Mouse (Mus musculus): ENCODE data around the gene Pitpna.
A peak's percentile ranks its signal among the peaks of the same experiment; 100 is the strongest.
"Not testable (repeated sequence)": the region's sequence is repeated elsewhere in the genome, so short reads cannot be mapped to it uniquely, and the experiment has no call there.

Pitpna gene

DNA sequence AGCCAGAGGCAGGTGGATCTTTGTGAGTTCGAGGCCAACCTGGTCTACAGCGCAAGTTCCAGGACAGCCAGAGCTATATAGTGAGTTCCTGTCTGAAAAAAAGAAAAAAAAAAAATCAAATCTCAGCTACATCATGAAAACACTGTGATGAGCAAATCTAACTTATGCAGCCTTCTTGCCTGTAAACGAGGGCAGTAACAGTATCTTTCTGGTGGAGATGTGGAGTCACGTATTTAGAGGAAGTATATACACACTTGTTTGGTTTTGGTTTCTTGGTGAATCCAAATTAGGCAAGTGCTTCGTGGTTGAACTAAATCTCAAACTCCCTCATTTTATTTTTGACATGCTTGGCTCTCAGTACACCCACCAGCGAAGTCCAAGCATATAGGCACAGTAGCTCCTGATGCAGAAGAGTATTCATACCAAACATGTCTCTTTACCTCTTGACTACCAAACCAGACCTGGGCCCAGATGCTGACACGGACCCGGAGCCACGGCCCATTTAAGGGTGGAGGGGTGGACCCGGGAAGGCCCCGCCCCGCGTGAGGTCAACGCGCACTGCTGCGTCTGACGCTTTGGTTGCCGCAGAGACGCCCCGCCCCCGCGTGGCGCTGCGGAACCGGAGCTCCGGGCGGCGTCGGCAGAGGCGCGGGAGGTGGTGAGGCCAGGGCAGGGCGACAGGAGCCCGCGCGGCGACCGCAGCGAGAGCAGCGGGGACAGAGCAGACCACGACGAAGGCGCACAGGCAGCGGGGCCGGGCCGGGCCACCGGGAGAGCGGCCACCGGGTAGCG, at the start of gene Pitpna:
TSS of gene Pitpna (plus strand) at position 605 of the 792 bp plus-strand sequence.
- peak; percentile 96 for DNase-seq

- peak; percentile 71 for DNase-seq
These were observed 49.5 kb upstream of the Pitpna start for GRCm38 (mm10) chr11:75538184-75538969.

- peak; percentile 67 for DNase-seq
These were observed 49.0 kb upstream of the Pitpna start for GRCm38 (mm10) chr11:75538970-75539299.

DNA sequence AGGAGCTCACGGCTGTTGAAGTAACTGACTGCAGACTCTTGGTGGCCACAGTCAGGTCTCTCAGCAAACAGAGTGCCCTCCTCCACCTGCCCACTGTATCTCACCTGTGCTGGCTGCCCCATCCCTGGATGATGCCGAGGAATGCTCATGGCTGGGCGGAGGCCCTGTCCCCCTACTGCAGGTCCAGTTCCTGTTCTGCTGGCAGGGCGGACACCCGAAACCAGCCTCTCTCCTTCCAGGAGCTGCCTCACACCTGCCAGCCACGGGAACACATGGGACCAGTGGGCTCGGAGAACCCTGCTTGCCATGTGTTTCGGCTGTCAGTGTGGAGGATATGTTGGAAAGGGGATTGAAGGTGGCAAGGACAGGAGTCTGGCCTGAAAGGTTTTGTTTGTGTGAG, 47.7 kb upstream of the Pitpna start:
- DNase-seq: peak; percentile 60

GRCm38 (mm10) chr11:75540710-75541581, 47.0 kb upstream of the Pitpna start:
- peak; percentile 63 for DNase-seq

- peak; percentile 69 for DNase-seq
These were observed 43.2 kb upstream of the Pitpna start for GRCm38 (mm10) chr11:75544713-75545112.

GRCm38 (mm10) chr11:75546057-75546456, 41.8 kb upstream of the Pitpna start:
- no peak for DNase-seq

DNA sequence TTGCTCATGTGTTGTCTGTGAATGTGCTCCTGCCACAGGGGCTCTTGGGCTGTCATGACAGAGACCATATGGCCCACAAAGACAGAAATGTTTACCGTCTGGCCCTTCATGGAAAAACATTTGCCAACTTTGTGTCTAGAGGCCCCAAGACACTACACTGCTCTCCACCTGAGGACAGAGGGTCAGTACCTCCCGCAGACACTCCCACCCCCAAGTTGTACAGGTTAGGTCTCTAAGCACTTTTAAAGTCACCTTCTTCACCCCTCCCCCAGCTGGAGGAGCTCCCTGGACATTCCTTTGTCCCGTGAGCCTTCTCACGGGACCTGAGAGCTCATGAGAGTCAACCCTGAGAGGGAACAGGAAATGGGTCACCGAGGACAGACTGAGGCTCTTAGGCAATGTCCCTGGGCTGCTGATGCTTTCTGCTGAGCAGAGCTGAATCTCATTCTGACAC, 38.2 kb upstream of the Pitpna start:
- DNase-seq: peak; percentile 73

DNA sequence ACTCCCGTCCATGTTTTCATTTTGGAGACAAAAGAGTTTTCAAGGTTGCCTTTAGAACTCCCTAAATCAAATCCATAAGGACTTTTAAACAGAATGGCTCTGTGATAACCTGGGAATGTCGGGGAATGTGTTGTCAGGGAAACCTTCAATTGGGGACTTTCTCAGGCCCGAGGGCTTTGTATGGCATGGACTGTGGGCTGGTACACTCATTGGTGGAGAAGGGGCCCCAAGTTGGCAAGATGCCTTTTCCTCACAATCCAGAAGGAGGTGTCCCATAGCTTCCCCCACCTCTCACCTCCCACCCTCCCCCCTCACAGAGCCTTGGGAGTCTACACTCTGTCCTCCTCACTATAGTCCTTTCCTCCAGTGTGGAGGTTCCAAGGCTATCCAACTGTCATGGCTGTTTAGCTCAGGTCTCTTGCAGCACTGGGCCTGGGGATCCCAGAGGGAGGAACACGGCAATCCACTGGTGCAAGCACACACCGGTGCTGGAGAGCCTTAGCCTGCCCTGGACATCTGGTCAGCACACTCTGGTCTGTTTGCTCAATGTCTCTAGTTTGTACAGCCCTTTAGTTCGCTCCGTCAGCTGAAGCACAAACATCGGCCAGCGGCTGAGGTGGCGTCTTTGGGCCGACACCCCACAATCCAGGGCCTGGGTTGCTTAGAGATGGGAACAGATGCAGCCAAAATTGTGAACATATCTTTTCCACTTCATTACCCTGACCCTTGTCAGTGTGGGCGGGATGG, 37.5 kb upstream of the Pitpna start:
- DNase-seq: peak; percentile 50

DNA sequence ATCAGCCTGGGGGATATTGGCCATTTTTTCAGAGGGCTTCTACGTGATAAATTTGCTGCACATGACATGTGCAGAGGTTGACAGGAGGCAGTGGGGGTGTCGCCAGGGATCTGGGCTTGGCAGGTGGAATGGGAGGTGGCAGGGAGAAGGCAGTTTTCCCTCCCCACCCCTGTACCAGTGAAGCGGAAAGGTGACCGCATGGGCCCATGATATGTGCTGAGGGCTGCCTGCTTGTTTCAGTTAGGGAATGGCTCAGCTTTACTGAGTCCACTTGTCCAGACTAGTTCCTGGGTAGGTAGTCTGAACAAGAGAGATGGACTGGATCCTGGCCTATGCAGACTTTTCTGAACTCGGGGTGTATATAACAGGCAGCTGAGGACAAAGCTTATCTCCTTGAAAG, 36.6 kb upstream of the Pitpna start:
- peak; percentile 54 for DNase-seq

- DNase-seq: peak; percentile 86
These were observed 35.9 kb upstream of the Pitpna start for GRCm38 (mm10) chr11:75551961-75552441.

GRCm38 (mm10) chr11:75552906-75553482, 34.9 kb upstream of the Pitpna start:
- no peak for DNase-seq

DNA sequence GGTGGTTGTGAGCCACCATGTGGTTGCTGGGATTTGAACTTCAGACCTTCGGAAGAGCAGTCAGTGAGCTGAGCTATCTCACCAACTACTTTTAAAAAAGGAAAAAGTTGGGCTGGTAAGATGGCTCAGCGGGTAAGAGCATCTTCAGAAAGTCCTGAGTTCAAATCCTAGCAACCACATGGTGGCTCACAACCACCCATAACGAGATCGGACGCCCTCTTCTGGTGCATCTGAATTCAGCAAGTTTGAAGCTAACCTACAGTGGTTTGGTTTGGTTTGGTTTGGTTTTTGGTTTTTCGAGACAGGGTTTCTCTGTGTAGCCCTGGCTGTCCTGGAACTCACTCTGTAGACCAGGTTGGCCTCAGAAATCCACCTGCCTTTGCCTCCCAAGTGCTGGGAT, 31.9 kb upstream of the Pitpna start:
- not testable (repeated sequence) for DNase-seq

DNA sequence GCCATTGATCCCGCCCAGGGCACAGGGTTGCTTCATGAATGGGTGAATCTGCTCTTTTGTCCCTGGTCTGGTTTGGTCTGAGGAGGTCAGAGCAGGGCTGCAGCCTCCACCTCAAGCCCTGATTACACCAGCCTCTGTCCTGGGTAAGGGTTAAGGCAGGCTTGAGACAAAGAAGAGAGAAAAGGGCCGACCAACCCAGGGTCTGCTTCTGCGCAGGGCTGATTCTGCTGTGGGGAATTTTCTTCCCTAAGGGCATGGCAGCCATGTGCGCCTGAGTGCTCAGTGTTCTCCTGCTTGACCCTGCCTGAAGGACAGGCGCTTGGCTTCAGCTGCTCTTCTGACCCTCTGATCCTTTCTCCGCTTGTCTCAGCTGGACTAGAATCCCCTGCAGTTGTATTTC, 30.8 kb upstream of the Pitpna start:
- no peak for DNase-seq

- peak; percentile 27 for DNase-seq
These were observed 29.8 kb upstream of the Pitpna start for GRCm38 (mm10) chr11:75558101-75558500.

DNA sequence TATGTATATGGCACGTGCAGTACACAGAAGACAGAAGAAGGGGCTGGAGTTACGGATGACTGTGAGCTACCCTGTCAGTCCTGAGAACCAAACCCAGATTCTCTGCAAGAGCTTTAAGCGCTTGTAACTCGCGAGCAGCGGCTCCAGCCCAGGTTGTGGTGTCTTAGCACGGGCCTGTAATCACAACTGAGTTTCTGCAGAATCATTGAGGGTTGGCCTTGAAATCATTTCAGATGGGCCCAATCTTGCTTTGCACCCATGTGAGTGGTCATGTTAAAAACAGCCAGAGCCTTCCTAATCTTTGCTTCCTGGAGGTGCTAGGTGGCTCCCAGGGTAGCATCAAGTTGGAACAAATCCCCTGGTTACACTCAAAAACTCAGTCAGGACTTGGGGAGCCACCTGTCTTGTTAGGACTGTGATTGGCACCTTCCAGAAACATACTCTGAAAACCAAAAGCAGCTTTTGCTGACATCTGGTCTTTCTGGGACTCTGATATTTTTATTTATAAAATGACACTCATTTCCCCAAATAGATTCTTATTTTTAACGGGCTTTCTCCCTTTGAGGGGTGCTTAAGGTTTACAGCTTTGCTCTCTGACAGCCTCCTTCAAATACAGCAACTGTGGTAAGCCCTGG, 27.9 kb upstream of the Pitpna start:
- peak; percentile 16 for DNase-seq

GRCm38 (mm10) chr11:75560530-75561409, 27.1 kb upstream of the Pitpna start:
- DNase-seq: peak; percentile 56

DNA sequence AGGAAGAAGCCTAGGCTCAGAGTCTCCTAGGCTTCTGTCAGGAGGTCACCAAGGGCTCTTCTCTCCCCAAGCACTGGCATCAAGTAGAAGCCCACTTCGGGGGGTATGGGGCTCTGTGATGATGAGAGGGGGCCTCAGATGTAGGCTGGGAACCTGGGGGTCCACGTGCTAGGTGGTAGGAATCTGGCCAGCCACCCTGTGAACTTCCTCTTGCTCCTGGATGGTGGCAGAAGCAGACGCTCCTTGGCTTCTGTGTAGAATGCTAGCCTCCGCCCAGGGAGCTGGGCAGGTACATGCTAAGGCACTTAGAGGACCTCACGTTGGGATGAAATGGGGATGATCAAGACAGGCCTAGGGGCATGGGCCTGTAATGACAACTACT, 26.5 kb upstream of the Pitpna start:
- DNase-seq: no peak

DNA sequence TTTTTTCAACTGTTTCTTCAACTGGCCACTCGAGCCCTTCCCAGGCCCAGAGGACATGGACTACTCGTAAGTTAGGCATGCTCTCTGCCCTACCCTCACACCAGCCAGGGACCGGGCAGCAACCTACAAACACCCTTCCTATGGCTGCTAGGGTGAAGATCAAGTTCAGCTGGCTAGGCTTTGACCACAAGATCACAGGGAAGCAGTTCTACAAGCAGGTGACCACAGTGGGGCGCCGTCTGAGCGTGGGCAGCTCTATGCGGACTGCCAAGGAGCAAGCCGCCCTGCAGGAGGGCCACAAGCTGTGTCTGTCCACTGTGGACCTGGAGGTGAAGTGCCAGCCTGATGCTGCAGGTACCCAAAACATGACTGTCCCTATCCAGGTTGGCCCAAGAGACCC, 25.1 kb upstream of the Pitpna start:
- DNase-seq: peak; percentile 87

- peak; percentile 58 for DNase-seq
These were observed 23.9 kb upstream of the Pitpna start for GRCm38 (mm10) chr11:75563851-75564548.
